Mouse (Mus musculus) heart, adult 18-20 months (tissue): ENCODE measurements around the gene Myh7. TPM values are rescaled to one million over a fixed set of nuclear protein-coding genes. Genes with fewer than 3 reads are reported as not detected.
"Not testable (repeated sequence)": the region's sequence is repeated elsewhere in the genome, so short reads cannot be mapped to it uniquely, and the experiment has no call there.

Experiments
- DNase-seq, 2 experiments: peaks; one replicate each; pipeline ENCODE4 v3.0.0; 2021 to 2022; ENCODE audit warnings: mixed read lengths in 1 of 2
- long read RNA-seq, 2 experiments: library from polyadenylated mRNA; stranded (forward); transcript quantifications; one replicate each; pipeline ENCODE4 v2.0.0; 2021
- total RNA-seq, 2 experiments: library from RNA; stranded (reverse); gene quantifications; 2 replicates each; pipeline ENCODE4 v1.2.3; 2021

The Myh7 gene
- 1,000 to 10,000 TPM; 1,849 to 2,242 TPM for total RNA-seq
- long read RNA-seq, experiment 1, full-length matches to known transcripts, result 217 of 381 reads
- long read RNA-seq, experiment 1, partial matches to known transcripts, result 147 of 381 reads
- long read RNA-seq, experiment 1, other reads (novel, unspliced or antisense), result 17 of 381 reads
- long read RNA-seq, experiment 2, full-length matches to known transcripts, result 19 of 46 reads
- long read RNA-seq, experiment 2, partial matches to known transcripts, result 18 of 46 reads
- long read RNA-seq, experiment 2, other reads (novel, unspliced or antisense), result 9 of 46 reads

DNA sequence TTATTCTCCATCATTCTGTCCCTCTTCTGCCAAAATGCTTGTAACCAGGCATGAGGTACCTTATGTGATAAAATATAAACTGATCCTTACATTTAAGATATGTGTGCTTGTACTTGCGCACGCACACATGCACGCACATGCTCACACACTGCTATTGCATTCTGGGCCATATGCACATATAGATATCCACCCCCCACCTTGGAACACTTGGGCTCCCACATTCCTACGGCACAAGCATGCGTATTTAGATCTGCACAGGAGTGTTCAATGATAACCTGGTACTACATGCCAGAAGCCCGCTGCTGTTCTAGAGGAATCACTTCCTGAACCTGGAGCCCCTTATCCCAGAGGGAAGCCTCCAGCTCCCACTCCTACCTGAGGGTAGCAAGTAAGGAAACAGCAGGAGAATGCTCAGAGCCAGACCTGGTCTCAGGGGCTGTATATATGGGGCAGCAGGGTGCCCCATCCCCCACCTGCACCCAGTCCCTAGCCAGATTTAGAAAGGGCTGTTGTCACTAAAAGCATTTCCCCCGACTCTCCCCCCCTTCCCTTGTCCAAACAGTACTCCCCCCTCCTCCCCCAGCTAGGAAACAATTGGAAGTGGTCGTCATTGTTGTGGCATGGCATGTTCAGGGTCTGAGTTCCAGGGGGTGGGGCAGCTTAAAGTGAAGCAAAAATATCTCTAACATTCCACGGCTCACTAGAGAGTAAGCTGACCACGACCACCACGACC lies at the start of gene Myh7:
Myh7 (minus strand) TSS at position 491 of the 733 bp plus-strand sequence.
- DNase-seq, result peak in 1 of 2 experiments; percentile 44

DNA sequence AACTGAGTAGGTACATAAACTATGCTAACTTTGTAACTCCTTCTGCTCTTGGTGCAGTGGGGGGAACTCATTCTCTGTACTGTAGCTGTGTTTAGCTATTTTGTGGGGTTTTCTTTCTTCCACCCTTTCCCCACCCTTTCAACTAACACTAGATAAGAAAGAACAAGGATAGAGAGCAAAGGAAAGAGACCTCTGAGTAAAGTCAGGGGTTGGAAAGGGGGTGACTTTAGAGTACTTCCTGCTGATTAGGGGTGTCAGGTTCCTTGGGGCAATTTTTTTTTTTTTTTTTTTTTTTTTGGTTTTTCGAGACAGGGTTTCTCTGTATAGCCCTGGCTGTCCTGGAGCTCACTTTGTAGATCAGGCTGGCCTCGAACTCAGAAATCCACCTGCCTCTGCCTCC lies 49.3 kb upstream of the Myh7 start:
- not testable (repeated sequence) for DNase-seq

GRCm38 (mm10) chr14:55032695-55033225 lies 38.3 kb upstream of the Myh7 start:
- no peak for DNase-seq

- DNase-seq, result no peak
Measured at GRCm38 (mm10) chr14:55029034-55029698, 34.7 kb upstream of the Myh7 start.

DNA sequence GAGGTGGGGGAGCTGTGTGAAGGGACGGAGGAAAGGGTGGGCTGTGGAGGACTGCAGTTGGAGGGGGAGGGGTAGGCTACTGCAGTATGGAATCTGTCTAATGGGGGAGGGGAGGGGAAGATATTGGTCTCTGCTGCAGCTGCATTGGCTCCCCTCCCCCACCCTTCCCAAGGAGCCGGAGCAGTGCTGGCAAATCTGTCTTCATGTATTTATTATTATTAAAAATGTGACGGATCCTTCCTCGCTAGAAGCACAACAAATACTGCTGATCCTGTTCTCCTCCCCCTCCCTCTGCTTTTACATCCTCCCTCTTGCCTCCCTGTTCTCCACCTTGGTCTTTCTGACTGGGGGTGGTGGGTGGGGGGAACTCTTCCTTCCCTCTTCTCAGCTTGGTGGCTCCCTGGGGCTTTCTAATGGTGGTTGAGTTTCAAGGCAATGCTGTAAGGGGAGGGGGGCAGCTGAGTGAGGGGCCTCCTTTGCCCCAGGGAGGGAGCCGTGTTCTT lies 34.0 kb upstream of the Myh7 start:
- DNase-seq, result no peak

GRCm38 (mm10) chr14:55027653-55028052 lies 33.2 kb upstream of the Myh7 start:
- no peak for DNase-seq

DNA sequence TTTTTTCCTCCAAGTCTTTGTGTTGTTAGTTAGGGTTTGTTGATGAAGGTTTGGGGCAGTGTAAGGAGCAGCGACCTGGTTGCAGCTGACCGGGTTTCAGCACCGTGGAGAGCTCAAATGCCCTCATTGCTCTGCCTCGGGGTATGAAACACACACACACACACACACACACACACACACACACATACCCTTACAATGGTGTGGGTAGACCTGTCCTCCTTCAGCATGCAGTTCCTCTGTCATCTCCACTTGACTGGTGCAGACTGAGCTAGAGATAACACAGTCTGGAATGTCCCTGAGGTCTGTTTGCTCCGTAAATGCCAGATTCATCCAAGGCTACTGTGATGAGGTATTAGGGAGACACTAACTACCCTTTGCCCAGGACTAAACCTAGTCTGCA lies 32.8 kb upstream of the Myh7 start:
- no peak for DNase-seq

DNA sequence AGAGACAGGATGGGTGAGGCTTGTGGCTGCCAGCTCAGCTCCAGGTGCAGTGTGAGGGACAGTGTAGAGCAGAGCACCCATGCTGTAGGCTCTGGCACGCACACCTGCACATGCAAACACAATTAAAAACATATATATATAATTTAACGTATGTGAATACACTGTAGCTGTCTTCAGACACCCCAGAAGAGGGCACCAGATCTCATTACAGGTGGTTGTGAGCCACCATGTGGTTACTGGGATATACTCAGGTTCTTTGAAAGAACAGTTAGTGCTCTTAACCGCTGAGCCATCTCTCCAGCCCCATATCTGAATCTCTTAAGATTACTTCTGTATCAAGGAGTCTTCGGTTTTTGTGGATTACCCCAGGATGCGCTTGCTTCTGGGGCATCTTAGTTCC lies 31.1 kb upstream of the Myh7 start:
- no peak for DNase-seq

DNA sequence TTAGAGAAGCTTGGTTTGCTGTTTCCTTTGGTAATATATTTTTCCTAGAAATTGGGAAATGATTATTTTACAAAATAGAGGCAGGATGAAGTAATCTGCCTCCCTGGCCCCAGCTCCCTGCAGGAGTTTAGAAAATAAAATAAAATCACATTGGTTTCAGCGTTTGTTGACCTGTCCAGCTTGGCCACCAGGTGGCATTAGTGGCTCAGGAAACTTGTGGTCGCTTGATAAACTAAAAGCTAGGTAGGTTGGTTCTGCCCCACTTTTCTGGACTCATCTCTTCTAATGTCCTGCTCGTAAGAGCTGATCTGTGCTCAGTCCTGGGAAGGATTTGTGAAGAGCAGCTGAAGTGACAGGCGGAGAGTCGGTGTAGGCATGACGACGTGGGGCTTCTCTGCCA lies 29.8 kb upstream of the Myh7 start:
- DNase-seq, result peak in 1 of 2 experiments; percentile 66

DNA sequence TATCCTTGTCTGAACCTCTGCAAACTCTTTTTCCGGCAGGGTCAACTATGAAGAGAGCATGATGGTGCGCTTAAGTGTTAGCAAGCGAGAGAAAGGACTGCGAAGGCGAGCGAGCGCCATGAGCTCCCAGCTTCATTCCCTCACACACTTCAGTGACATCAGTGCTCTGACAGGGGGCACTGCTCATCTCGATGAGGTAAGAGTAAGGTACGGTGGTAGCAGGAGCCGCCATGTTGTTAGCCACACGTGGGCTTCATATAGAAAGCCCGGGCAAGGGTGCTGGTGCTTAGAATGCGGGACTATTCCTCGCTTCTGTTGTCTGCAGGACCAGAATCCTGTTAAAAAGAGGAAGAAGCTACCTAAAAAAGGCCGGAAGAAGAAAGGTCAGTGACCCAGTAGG lies 28.6 kb upstream of the Myh7 start:
- DNase-seq, result no peak

- no peak for DNase-seq
Measured at GRCm38 (mm10) chr14:55020394-55020793, 26.0 kb upstream of the Myh7 start.

DNA sequence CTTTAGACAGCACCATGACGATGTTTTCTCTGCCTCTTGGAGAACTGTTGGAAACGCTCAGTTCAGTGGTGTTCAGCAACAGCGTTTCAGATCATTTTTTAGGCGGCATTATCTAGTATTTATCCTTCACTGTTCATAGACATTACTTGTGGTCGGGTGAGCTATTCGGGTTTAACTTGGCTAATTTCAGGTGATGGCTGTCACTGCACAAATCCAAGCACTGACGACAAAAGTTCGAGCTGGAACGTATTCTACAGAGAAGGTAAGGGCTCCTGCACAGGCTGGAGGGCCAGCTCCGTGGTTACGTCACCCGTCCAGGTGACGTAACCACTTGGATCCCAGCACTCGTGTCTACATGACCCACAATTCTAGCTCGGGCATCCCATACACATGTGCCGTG lies 22.4 kb upstream of the Myh7 start:
- DNase-seq, result no peak

DNA sequence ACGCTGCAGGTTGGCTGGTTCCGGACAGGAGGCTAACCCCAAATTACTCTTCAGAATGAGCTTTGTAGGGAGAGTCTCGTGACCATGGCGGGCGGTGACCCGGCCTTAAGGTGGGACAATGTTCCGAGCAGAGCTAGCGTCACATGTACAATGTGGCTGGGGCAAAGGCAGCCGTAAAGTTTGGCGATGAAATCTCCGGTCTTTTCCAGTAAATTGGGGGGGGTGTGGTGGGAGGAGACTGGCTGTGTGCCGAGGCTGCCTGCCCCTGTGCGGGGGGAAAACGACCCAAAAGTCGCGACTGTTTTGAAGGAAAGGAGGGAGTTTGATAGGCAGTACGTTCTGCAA lies 21.3 kb upstream of the Myh7 start:
- DNase-seq, result no peak

DNA sequence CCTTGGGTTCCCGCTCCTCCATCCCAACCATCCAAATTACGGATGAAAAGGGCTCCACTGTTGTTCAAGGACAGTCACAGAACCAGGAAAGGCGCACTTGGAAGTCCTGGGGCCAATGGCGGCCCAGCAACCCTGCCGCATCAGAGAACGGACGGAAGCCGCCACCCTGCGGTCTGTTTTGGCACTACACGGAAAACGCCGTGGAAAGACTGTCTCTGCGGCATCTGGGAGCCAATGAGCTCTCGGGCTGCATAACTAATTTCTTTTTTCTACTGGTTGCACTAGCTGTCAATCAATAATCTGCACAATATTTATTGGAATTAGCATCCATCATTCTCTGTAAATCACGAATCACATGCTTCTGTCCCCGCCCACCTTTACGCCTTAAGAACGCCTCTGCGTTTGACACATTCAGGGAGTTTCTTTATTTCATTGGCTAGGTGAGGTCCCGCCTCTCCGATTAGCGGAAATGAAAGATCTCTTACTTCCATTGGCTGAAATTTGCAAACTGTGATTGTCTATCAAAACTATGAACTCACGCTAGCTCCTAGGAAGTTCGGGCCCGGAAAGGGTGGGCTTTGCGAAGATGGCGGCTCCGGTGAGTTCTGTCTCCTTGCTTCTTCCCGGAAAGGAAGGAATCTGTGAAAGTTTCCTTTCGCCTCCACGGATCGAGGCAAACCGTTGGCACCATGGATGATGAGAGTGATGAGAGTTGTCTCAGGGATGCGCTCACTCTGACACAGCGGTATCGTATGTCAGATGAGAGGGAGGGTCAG lies 20.8 kb upstream of the Myh7 start, which contains the start of gene Ngdn:
Ngdn (plus strand) TSS at position 464 of the 776 bp plus-strand sequence.
- peak; percentile 99 to 100 for DNase-seq

GRCm38 (mm10) chr14:55014591-55014990 lies 20.2 kb upstream of the Myh7 start:
- DNase-seq, result no peak

GRCm38 (mm10) chr14:55011116-55011515 lies 16.7 kb upstream of the Myh7 start:
- no peak for DNase-seq

- peak in 1 of 2 experiments; percentile 19 for DNase-seq
Measured at GRCm38 (mm10) chr14:55008417-55008816, 14.0 kb upstream of the Myh7 start.

GRCm38 (mm10) chr14:55007120-55007908 lies 12.9 kb upstream of the Myh7 start:
- no peak for DNase-seq

- DNase-seq, result no peak
Measured at GRCm38 (mm10) chr14:55006541-55006940, 12.1 kb upstream of the Myh7 start.

GRCm38 (mm10) chr14:55005967-55006366 lies 11.5 kb upstream of the Myh7 start:
- no peak for DNase-seq

- DNase-seq, result no peak
Measured at GRCm38 (mm10) chr14:55005506-55005905, 11.1 kb upstream of the Myh7 start.
